9 mouse cellular contexts compared by ENCODE assay signal in the genomic region with DNA sequence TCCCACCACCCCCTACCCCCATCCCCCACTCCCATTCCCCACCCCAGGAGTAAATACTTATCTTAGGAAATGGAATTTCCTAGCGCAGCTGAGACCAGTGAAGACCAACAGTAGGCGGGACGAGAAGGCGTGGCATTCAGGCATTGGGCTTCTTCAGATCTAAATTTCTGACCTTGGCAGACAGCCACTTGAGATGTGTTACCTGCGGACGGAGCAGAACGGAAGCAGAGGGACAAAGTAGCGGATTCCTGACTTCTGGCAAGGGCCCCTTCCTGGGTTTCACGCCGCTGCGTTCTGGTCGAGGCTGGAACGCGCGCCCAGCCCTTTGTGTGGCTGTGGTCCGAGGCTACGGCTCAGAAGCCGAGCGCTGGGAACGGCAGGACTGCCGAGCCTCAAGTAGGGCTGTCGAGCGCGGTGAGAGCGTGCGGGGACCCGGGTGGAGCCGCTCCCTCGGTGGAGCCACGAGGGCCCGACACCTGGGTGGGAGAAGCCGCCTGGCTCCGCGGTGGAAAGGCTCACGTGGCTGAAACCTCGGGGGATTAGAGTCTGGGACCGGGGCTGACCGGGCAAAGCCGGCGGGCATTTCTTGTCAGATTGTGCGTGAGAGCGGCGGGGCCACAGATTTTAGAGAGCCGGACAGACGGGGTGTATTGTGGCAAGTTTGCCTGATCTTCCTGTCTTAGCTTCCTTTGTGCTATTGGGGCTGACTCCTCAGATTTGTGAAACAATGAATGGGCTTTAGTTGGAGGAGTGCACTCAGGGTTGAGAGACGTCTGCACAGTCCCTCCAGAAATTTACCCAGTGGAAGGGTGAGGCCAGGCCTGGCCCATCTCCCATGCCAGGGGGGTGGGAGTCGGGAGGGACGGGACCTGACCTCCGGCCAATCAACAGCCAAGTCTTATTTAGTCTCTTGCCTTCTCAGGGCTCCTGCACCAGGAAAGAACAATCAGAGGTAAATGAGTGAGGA. TPM values are rescaled to one million over a fixed set of nuclear protein-coding genes. Genes with fewer than 3 reads are reported as not detected.
DNase-seq lines count a peak whose midpoint lies in the region; ATAC-seq lines count a peak whose summit lies in the region.
"Had no signal": no experiment of that assay in that cellular context is flagged by ENCODE, and none has a peak within 500 bp of the region (broad histone marks: within the 10 kb centered on the region; RNA-seq: fewer than 3 reads in every experiment).

No protein-coding gene starts in this region.

- peak overlapping the region; percentile 96 for H3K27ac ChIP-seq in hindbrain, embryonic 16.5 days (ENCODE audit: low read depth, low read length)
- H3K27ac ChIP-seq in midbrain, embryonic 16.5 days (ENCODE audit: low read length), result peak overlapping the region; percentile 96

- peaks cover 9% of the 10 kb centered on the region for H3K36me3 ChIP-seq in hindbrain, embryonic 16.5 days (ENCODE audit: control insufficient read depth, insufficient read depth, low read length)
- peaks cover 19% of the 10 kb centered on the region for H3K36me3 ChIP-seq in midbrain, embryonic 16.5 days (ENCODE audit: control insufficient read depth, insufficient read depth, low read length)

- H3K9ac ChIP-seq in hindbrain, embryonic 16.5 days (ENCODE audit: low read depth, low read length), result peak overlapping the region; percentile 96
- peak overlapping the region; percentile 99 for H3K9ac ChIP-seq in midbrain, embryonic 16.5 days (ENCODE audit: low read depth, low read length)

- WGBS in hindbrain, embryonic 16.5 days, result under 1% methylated on average over 49 of the region's 49 CpGs
- under 1% methylated on average over 49 of the region's 49 CpGs for WGBS in midbrain, embryonic 16.5 days

- H3K4me2 ChIP-seq in hindbrain, embryonic 16.5 days (ENCODE audit: low read length), result peak overlapping the region; percentile 67
- peak overlapping the region; percentile 70 for H3K4me2 ChIP-seq in midbrain, embryonic 16.5 days (ENCODE audit: low read length)

- H3K4me3 ChIP-seq in hindbrain, embryonic 16.5 days (ENCODE audit: low read length), result peak overlapping the region; percentile 82
- H3K4me3 ChIP-seq in midbrain, embryonic 16.5 days (ENCODE audit: low read depth, low read length), result peak overlapping the region; percentile 77

- H3K9me3 ChIP-seq in hindbrain, embryonic 16.5 days (ENCODE audit: control insufficient read depth, low read length), result no peaks in the 10 kb centered on the region
- H3K9me3 ChIP-seq in midbrain, embryonic 16.5 days (replicated peaks; ENCODE audit: control insufficient read depth, low read length, poor library complexity, severe bottlenecking), result no peaks in the 10 kb centered on the region

- H3K27me3 ChIP-seq in hindbrain, embryonic 16.5 days (replicated peaks; ENCODE audit: control insufficient read depth, insufficient read depth, low read length), result no peaks in the 10 kb centered on the region
- H3K27me3 ChIP-seq in midbrain, embryonic 16.5 days (ENCODE audit: control insufficient read depth, insufficient read depth, low read depth, low read length), result no peaks in the 10 kb centered on the region

- H3K4me1 ChIP-seq in hindbrain, embryonic 16.5 days (ENCODE audit: control insufficient read depth, insufficient read depth, low read depth, low read length), result peaks cover 6% of the 10 kb centered on the region
- peaks cover 23% of the 10 kb centered on the region for H3K4me1 ChIP-seq in midbrain, embryonic 16.5 days (ENCODE audit: control insufficient read depth, insufficient read depth, low read length)

- peak; percentile 90 for ATAC-seq in hindbrain, embryonic 16.5 days
- peak; percentile 86 for ATAC-seq in midbrain, embryonic 16.5 days

- DNase-seq in layer of hippocampus, postnatal 36 days, result peak; percentile 18 to 26
- no peak for DNase-seq in layer of hippocampus, adult 9-11 months
- DNase-seq in cerebellum, adult 8-10 months, result peak; percentile 22
- DNase-seq in forelimb bud, embryonic 11.5 days (ENCODE audit: low read depth, low spot score), result peak; percentile 84
- DNase-seq in liver, result peak; percentile 53
- DNase-seq in urinary bladder, postnatal 36 days (ENCODE audit: low spot score in 2 of 2), result peak; percentile 46 to 53

RNA-seq across cellular contexts. Expression of a gene that starts 1.7 kb away (rescaled TPM):
- 10 to 100 TPM; 15.9 to 18.1 TPM for total RNA-seq in layer of hippocampus, postnatal 36 days (2021)
- polyA plus RNA-seq in hindbrain, embryonic 16.5 days (2015; fragmentation: Nextera tagmentation; extraction: Ambion mirVana), result 206 and 224 TPM in 2 replicates
- 280 and 312 TPM in 2 replicates for polyA plus RNA-seq in midbrain, embryonic 16.5 days (2015; fragmentation: Nextera tagmentation; extraction: Ambion mirVana)
- total RNA-seq: MEL had no signal

RNA-seq across cellular contexts. Expression of a gene that starts 13.3 kb away (rescaled TPM):
- 1 to 10 TPM in 1 of 2 experiments, under 1 TPM in 1; 1.00 to 1.1 TPM for total RNA-seq in layer of hippocampus, postnatal 36 days (2021)
- polyA plus RNA-seq in hindbrain, embryonic 16.5 days (2015; fragmentation: Nextera tagmentation; extraction: Ambion mirVana), result 2.4 and 2.6 TPM in 2 replicates
- polyA plus RNA-seq in midbrain, embryonic 16.5 days (2015; fragmentation: Nextera tagmentation; extraction: Ambion mirVana), result 2.9 and 3.4 TPM in 2 replicates
- total RNA-seq: MEL had no signal

RNA-seq across cellular contexts. Expression of a gene that starts 20.6 kb away (rescaled TPM):
- total RNA-seq in layer of hippocampus, postnatal 36 days (2021), result 10 to 100 TPM; 67.6 to 72.6 TPM
- polyA plus RNA-seq in hindbrain, embryonic 16.5 days (2015; fragmentation: Nextera tagmentation; extraction: Ambion mirVana), result 1.6 and 1.9 TPM in 2 replicates
- polyA plus RNA-seq in midbrain, embryonic 16.5 days (2015; fragmentation: Nextera tagmentation; extraction: Ambion mirVana), result 2.0 and 3.2 TPM in 2 replicates
- total RNA-seq: MEL had no signal

RNA-seq across cellular contexts. Expression of a gene that starts 21.6 kb away (rescaled TPM):
- total RNA-seq in layer of hippocampus, postnatal 36 days (2021), result not detected
- polyA plus RNA-seq in hindbrain, embryonic 16.5 days (2015; fragmentation: Nextera tagmentation; extraction: Ambion mirVana), result 0.36 and 0.50 TPM in 2 replicates
- polyA plus RNA-seq in midbrain, embryonic 16.5 days (2015; fragmentation: Nextera tagmentation; extraction: Ambion mirVana), result 0.42 and 0.44 TPM in 2 replicates
- total RNA-seq: MEL had no signal

RNA-seq across cellular contexts. Expression of a gene that starts 43.1 kb away (rescaled TPM):
- 100 to 1,000 TPM; 688 to 703 TPM for total RNA-seq in layer of hippocampus, postnatal 36 days (2021)
- 82.9 and 85.5 TPM in 2 replicates for polyA plus RNA-seq in hindbrain, embryonic 16.5 days (2015; fragmentation: Nextera tagmentation; extraction: Ambion mirVana)
- 81.7 and 94.9 TPM in 2 replicates for polyA plus RNA-seq in midbrain, embryonic 16.5 days (2015; fragmentation: Nextera tagmentation; extraction: Ambion mirVana)
